Mouse (Mus musculus) left cerebral cortex, adult 11 months (tissue): ENCODE measurements around the gene Slc16a5.
A peak's percentile ranks its signal among the peaks of the same experiment; 100 is the strongest.
"Not testable (repeated sequence)": the region's sequence is repeated elsewhere in the genome, so short reads cannot be mapped to it uniquely, and the experiment has no call there.

Experiments used
- DNase-seq: peaks from one replicate; pipeline ENCODE4 v3.0.0; 2022; ENCODE audit warnings: low spot score

Slc16a5 gene

GRCm38 (mm10) chr11:115481553-115482259 lies 19.4 kb downstream of the Slc16a5 start:
- DNase-seq: peak; percentile 56

DNA sequence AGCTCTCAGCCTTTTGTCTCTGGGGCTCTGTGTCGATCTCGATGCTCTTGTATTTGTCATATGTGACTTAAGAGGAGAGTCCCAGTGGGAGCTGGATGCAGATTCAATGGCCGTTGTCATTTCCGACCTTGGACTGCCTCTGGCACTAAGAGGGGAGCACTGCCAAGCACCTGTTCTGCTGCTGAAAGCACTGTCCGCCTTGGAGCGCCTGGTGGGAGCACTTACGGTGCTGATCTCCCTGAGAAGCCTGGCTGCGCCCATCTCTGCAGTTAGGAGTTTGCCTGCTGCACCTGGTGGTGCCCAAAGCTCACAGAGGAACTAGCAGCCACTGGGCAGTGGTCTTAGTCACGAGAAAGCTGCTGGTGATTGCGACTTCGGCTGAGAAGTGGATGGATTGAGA lies 21.0 kb downstream of the Slc16a5 start:
- DNase-seq: no peak

DNA sequence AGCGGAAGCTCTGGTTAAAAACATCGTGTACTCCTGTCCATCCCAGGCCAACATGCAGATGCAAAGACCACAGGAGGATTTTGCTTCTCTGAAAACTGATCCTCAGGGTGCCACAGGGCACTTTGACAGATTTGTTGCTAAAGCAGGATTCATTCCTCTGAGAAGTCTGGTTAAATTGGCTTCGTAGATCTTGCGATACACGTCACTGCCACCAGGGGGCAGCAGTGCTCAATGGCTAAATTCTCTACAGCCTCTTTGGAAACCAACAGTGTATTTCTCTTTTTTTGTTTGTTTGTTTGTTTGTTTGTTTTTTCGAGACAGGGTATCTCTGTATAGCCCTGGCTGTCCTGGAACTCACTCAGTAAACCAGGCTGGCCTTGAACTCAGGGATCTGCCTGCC lies 21.5 kb downstream of the Slc16a5 start:
- peak; percentile 49 for DNase-seq

- DNase-seq: no peak
Observed at GRCm38 (mm10) chr11:115485155-115485554, 22.9 kb downstream of the Slc16a5 start.

DNA sequence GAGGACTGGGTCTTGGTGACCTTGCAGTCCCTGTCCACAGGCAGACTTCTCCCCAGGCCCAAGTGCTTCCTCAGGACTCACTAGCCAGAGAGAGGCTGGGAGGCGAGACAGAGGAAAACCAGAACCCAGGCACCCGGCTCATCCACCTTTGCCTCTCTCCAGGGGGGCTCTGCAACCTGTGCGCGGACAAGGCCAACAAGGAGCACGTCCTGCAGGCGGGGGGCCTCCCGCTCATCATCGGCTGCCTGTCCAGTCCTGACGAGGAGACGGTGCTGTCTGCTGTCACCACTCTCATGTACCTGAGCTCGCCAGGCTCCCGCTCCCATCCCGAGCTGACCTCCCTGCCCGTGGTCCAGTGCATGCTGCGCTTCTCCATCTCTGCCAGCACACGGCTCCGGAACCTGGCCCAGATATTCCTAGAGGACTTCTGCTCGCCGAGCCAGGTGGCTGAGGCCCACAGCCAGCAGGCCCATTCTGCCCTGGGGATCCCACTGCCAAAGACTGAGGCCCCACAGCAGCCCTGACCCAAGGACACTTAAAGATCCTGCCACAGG lies 26.4 kb downstream of the Slc16a5 start:
- no peak for DNase-seq

GRCm38 (mm10) chr11:115490441-115491355 lies 28.4 kb downstream of the Slc16a5 start:
- no peak for DNase-seq

GRCm38 (mm10) chr11:115491356-115492083 lies 29.2 kb downstream of the Slc16a5 start, which contains the start of gene Nt5c:
Gene Nt5c, minus strand, starts transcription at chr11:115491862.
- peak; percentile 70 for DNase-seq

GRCm38 (mm10) chr11:115492387-115492786 lies 30.1 kb downstream of the Slc16a5 start:
- DNase-seq: no peak

- DNase-seq: not testable (repeated sequence)
Observed at GRCm38 (mm10) chr11:115496559-115496958, 34.3 kb downstream of the Slc16a5 start.

DNA sequence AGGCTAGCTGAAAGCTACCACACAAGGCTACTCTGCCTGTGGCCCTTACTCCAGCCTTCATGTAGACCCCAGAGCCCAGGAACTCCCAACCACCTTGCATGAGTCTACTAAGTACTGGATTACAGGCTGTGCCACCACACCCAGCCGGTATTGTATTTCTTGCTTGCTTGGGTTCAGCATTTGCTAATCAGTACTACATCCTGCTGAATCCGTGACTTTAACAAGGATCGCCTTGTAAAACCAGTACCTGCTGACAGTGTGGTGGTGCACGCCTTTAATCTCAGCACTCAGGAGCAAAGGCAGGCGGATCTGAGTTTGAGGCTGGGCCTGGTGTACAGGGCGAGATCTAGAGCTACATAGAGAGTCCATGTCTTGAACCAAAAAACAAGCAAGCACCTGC lies 40.4 kb downstream of the Slc16a5 start:
- DNase-seq: no peak

GRCm38 (mm10) chr11:115506586-115506985 lies 44.3 kb downstream of the Slc16a5 start:
- DNase-seq: no peak

GRCm38 (mm10) chr11:115508061-115508460 lies 45.8 kb downstream of the Slc16a5 start:
- no peak for DNase-seq

DNA sequence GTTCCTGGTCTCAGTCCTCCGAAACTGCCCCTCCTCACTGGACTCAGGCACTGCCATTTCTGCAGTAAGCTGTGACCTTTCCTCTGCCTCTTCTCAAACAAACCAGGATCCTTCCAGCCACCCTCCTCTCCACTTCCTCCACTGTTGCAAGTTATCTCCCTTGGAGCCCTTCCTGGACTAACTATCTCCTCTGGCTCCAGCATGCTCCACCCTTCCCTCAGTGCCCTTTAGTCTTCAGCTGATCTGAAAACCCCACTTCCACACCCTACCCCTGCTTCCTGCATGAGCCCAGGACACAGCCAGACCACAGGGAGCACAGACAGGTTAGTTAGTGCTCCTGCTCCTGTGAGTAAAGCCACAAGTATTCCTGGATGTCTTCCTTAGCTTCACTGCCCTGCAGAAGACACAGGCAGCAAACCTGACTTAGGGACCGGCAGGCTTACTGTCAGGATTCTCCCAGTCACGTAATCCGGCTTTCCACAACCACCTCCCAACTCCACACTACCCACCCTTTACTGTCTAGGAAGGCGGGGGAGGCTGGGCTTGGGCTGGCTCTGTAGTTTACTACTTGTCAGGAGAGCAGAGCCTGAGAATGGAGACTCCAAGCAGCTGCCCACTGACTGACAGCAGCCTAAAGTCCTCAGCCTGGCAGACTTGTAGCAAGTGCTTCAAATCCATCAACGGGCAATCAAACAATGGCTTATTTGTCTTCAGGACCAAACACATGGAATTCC lies 47.7 kb downstream of the Slc16a5 start:
- no peak for DNase-seq

DNA sequence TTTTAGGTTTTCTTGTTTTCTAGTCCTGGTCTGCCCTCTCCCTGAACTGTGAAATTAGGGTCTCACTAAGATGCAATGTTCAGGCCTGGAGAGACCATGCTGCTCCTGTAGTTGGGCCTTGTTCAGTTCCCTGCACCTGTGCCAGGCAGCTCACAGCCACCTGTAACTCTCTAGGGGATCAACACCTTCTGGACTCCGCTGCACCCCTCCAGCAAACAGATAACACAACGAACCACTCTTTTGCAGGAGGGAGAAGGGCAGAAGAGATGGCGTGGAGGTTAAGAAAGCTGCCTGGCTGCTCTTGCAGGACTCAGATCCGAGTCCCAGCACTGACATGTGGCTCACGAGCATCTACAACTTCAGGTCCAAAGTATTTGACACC lies 48.2 kb downstream of the Slc16a5 start:
- DNase-seq: no peak

- DNase-seq: no peak
Observed at GRCm38 (mm10) chr11:115511121-115511520, 48.8 kb downstream of the Slc16a5 start.

DNA sequence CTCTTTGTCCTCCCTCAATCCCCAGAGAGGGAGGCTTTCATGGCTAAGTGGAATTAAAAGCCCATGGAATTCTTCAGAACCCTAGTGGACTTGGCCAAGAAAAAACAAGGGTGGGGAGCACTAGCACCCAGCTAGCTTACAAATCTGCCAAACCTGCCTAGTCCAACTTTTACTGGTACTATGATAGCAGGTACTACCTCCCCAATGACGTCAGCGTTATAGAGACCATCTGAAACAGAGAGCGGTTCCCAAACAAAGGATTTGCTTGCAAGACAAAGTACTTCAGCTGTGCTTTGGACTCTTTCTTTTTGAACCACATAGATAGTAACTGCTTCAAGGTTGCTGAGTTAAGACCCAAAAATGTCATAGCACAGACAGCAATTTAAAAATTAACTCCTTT lies 49.7 kb downstream of the Slc16a5 start:
- DNase-seq: no peak

- no peak for DNase-seq
Observed at GRCm38 (mm10) chr11:115512407-115513183, 50.3 kb downstream of the Slc16a5 start.

- no peak for DNase-seq
Observed at GRCm38 (mm10) chr11:115513271-115514237, 51.3 kb downstream of the Slc16a5 start.

DNA sequence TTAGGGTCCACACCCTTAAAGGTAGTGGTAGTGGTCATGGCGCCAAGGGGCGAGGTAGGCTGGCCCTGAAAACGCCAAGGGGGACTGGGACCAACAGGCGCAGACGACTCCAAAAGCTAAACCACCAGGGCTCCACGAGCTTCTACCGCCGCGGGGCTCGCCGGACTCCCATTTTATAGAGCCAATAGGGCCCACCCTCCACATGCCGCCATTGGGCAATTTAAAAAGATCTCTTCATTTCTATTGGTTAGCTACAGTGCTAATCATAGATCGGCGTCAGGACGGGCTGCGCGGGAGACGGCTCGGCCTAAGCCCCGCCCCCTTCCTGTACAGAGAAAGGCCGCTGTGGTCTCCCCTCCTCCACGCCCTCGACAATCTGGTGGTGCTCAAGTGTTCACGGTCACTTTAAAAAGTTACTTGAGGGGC lies 52.0 kb downstream of the Slc16a5 start, which contains the start of gene Jpt1:
Jpt1 (minus strand) TSS at position 150 of the 426 bp plus-strand sequence.
- DNase-seq: peak; percentile 97
